25 mouse cellular contexts compared by ENCODE assay signal in the genomic region with DNA sequence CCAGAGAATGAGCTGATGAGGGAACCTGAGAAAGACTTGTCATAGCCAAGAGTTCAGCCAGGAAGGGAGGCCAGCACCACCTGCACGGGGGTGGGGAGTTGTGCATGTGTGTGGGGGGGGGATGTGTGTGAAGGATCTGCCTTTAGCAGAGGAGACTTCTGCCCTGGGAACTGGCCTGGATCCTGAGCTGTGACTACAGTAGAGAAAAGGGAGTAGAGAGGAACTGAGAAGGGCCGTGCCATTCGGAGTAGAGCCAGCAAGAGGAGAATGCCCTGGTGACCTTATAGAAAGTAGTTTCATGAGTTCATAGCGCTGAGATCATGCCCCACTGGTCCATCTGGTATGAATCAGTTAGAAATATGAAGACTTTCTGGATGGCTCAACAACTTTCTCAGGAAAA.
DNase-seq lines count a peak whose midpoint lies in the region; ATAC-seq and TF ChIP-seq lines count a peak whose summit lies in the region.
"Had no signal": no experiment of that assay in that cellular context is flagged by ENCODE, and none has a peak within 500 bp of the region (broad histone marks: within the 10 kb centered on the region; RNA-seq: fewer than 3 reads in every experiment).

No protein-coding gene starts in this region.

- no peak for TF ChIP-seq POLR2A in bone marrow macrophage, adult 2 months (IDR thresholded peaks at IDR 0.05; ENCODE audit: borderline replicate concordance, low read depth, low read length)

- H3K27ac ChIP-seq in bone marrow macrophage, adult 2 months (ENCODE audit: insufficient read depth, low read depth, low read length): peak overlapping the region; percentile 35
- H3K27ac ChIP-seq in midbrain, postnatal 0 days (ENCODE audit: low read depth, low read length): no peak overlapping the region
- H3K27ac ChIP-seq: forebrain, embryonic 12.5 days; hindbrain, postnatal 0 days; layer of hippocampus, adult 2 months; limb, embryonic 12.5 days; liver, embryonic 12.5 days had no signal

- no peak overlapping the region for H3K4me2 ChIP-seq in midbrain, postnatal 0 days (ENCODE audit: low read depth, low read length, poor library complexity, severe bottlenecking)
- H3K4me2 ChIP-seq: forebrain, embryonic 12.5 days; heart, embryonic 11.5 days; limb, embryonic 12.5 days; liver, embryonic 12.5 days had no signal

- no peaks in the 10 kb centered on the region for H3K27me3 ChIP-seq in midbrain, postnatal 0 days (ENCODE audit: insufficient read depth, low read length)
- H3K27me3 ChIP-seq: forebrain, embryonic 12.5 days; limb, embryonic 12.5 days; liver, embryonic 12.5 days had no signal

- TF ChIP-seq CTCF in bone marrow macrophage, adult 2 months (IDR thresholded peaks at IDR 0.05; ENCODE audit: low read depth, low read length): no peak
- TF ChIP-seq CTCF in midbrain, postnatal 0 days (IDR thresholded peaks at IDR 0.05): no peak

- no peaks in the 10 kb centered on the region for H3K36me3 ChIP-seq in midbrain, postnatal 0 days (ENCODE audit: insufficient read depth, low read length)
- H3K36me3 ChIP-seq: forebrain, embryonic 12.5 days; G1E; limb, embryonic 12.5 days; liver, embryonic 12.5 days had no signal

- DNase-seq in 3134 (ENCODE audit: extremely low read depth, insufficient read length, low spot score): peak; percentile 21
- DNase-seq in 3T3-L1 (ENCODE audit: low read depth, low spot score): peak; percentile 63
- peak; percentile 50 for DNase-seq in gastrocnemius, postnatal 25 days
- no peak for DNase-seq in kidney, adult 8-10 months
- DNase-seq in midbrain, postnatal 0 days (ENCODE audit: low spot score): no peak
- DNase-seq in cerebellum, postnatal 4 days (ENCODE audit: low spot score in 2 of 2): no peak
- DNase-seq: adrenal gland, adult 8-10 months; cerebellum, adult 9-10 months; kidney, postnatal 25 days; lung, adult 18-20 months; lung, postnatal 10 days; midbrain, embryonic 14.5 days; thymus, adult 18-20 months; thymus, postnatal 4 days had no signal

- H3K4me3 ChIP-seq in bone marrow macrophage, adult 2 months (ENCODE audit: insufficient read depth, low read length): no peak overlapping the region
- H3K4me3 ChIP-seq in midbrain, postnatal 0 days (ENCODE audit: low read depth, low read length): no peak overlapping the region
- H3K4me3 ChIP-seq: erythroblast, embryonic 14.5 days; forebrain, embryonic 12.5 days; layer of hippocampus, adult 2 months; limb, embryonic 12.5 days; liver, embryonic 12.5 days; myocyte had no signal

- ATAC-seq in midbrain, postnatal 0 days (ENCODE audit: low FRiP score): no peak
- ATAC-seq: intestine, embryonic 16.5 days; liver, embryonic 12.5 days had no signal

- peaks cover 21% of the 10 kb centered on the region for H3K4me1 ChIP-seq in bone marrow macrophage, adult 2 months (ENCODE audit: control insufficient read depth, insufficient read depth, low read length)
- H3K4me1 ChIP-seq in midbrain, postnatal 0 days (ENCODE audit: insufficient read depth, low read length): 0 out of 2 replicates have a peak, but pooled peaks cover 2% of the 10 kb centered on the region
- H3K4me1 ChIP-seq: limb, embryonic 12.5 days had no signal

- WGBS in midbrain, postnatal 0 days: 81% methylated on average over 4 of the region's 4 CpGs

- no peaks in the 10 kb centered on the region for H3K9me3 ChIP-seq in midbrain, postnatal 0 days (ENCODE audit: low read length)
- H3K9me3 ChIP-seq: forebrain, embryonic 12.5 days; G1E; limb, embryonic 12.5 days; liver, embryonic 12.5 days had no signal

- H3K9ac ChIP-seq in midbrain, postnatal 0 days (replicated peaks; ENCODE audit: low read length, poor library complexity, severe bottlenecking): no peak overlapping the region
- H3K9ac ChIP-seq: forebrain, embryonic 12.5 days; limb, embryonic 12.5 days; liver, embryonic 12.5 days had no signal

Comparison
In these comparisons a context has a peak if more than half of its experiments do, and no peak if none do; other contexts are left out.
1. DNase-seq: peak in 3134 (single experiment), 3T3-L1 (single experiment) and gastrocnemius, postnatal 25 days (single experiment); none in kidney, adult 8-10 months (0 of 2), midbrain, postnatal 0 days (single experiment) and cerebellum, postnatal 4 days (0 of 2).